Mouse (Mus musculus): ENCODE measurements around the gene Krt79.

Krt79 gene

GRCm38 (mm10) chr15:101952733-101953474, 12.8 kb upstream of the Krt79 start:
- H3K4me1 ChIP-seq (replicated peaks; ENCODE audit: low read depth, low read length), result no peaks in the 10 kb centered on the region
- no peak overlapping the region for H3K4me3 ChIP-seq (replicated peaks; ENCODE audit: low read length)
- H3K36me3 ChIP-seq (ENCODE audit: insufficient read depth, low read length), result no peaks in the 10 kb centered on the region
- peaks cover 23% of the 10 kb centered on the region for H3K27me3 ChIP-seq (ENCODE audit: insufficient read depth, low read length)
- H3K9me3 ChIP-seq (ENCODE audit: low read length), result no peaks in the 10 kb centered on the region
- TF ChIP-seq NANOG (IDR thresholded peaks at IDR 0.05; ENCODE audit: borderline replicate concordance, low read length), result no peak
- TF ChIP-seq CTCF (conservative IDR thresholded peaks at IDR 0.05; ENCODE audit: low read length), result no peak
- no peak for TF ChIP-seq POU5F1 (IDR thresholded peaks at IDR 0.05; ENCODE audit: borderline replicate concordance, low read length)

- no peak for TF ChIP-seq NANOG (IDR thresholded peaks at IDR 0.05; ENCODE audit: borderline replicate concordance, low read length)
- TF ChIP-seq CTCF (conservative IDR thresholded peaks at IDR 0.05; ENCODE audit: low read length), result no peak
- no peak for TF ChIP-seq POU5F1 (IDR thresholded peaks at IDR 0.05; ENCODE audit: borderline replicate concordance, low read length)
- Histone ChIP-seq H3K36me3 (ENCODE audit: insufficient read depth, low read length) (no peaks in the 10 kb centered on the region), H3K27me3 (ENCODE audit: insufficient read depth, low read length) (peaks cover 7% of the 10 kb centered on the region; the same call in 1 of the 2 replicates), H3K9me3 (ENCODE audit: low read length) (no peaks in the 10 kb centered on the region), H3K4me1 (replicated peaks; ENCODE audit: low read depth, low read length) (peaks cover 9% of the 10 kb centered on the region), H3K4me3 (replicated peaks; ENCODE audit: low read length) (no peak overlapping the region)
Measured at GRCm38 (mm10) chr15:101945430-101945829, 5.3 kb upstream of the Krt79 start.

- H3K36me3 ChIP-seq (ENCODE audit: insufficient read depth, low read length), result no peaks in the 10 kb centered on the region
- H3K27me3 ChIP-seq (ENCODE audit: insufficient read depth, low read length), result peaks cover 13% of the 10 kb centered on the region; the same call in 1 of the 2 replicates
- no peak overlapping the region for H3K4me3 ChIP-seq (replicated peaks; ENCODE audit: low read length)
- TF ChIP-seq POU5F1 (IDR thresholded peaks at IDR 0.05; ENCODE audit: borderline replicate concordance, low read length) (no peak), CTCF (conservative IDR thresholded peaks at IDR 0.05; ENCODE audit: low read length) (no peak), NANOG (IDR thresholded peaks at IDR 0.05; ENCODE audit: borderline replicate concordance, low read length) (no peak)
- no peaks in the 10 kb centered on the region for H3K9me3 ChIP-seq (ENCODE audit: low read length)
- H3K4me1 ChIP-seq (replicated peaks; ENCODE audit: low read depth, low read length), result peaks cover 18% of the 10 kb centered on the region
Measured at GRCm38 (mm10) chr15:101941948-101942347, 1.8 kb upstream of the Krt79 start.

- Histone ChIP-seq H3K36me3 (ENCODE audit: insufficient read depth, low read length) (no peaks in the 10 kb centered on the region), H3K27me3 (ENCODE audit: insufficient read depth, low read length) (peaks cover 17% of the 10 kb centered on the region), H3K9me3 (ENCODE audit: low read length) (no peaks in the 10 kb centered on the region), H3K4me1 (replicated peaks; ENCODE audit: low read depth, low read length) (peaks cover 18% of the 10 kb centered on the region), H3K4me3 (replicated peaks; ENCODE audit: low read length) (no peak overlapping the region)
- TF ChIP-seq POU5F1 (IDR thresholded peaks at IDR 0.05; ENCODE audit: borderline replicate concordance, low read length), result no peak
- TF ChIP-seq NANOG (IDR thresholded peaks at IDR 0.05; ENCODE audit: borderline replicate concordance, low read length), result no peak
- no peak for TF ChIP-seq CTCF (conservative IDR thresholded peaks at IDR 0.05; ENCODE audit: low read length)
Measured at GRCm38 (mm10) chr15:101938600-101939308, 1.4 kb downstream of the Krt79 start.

- Histone ChIP-seq H3K4me3 (replicated peaks; ENCODE audit: low read length) (no peak overlapping the region), H3K4me1 (replicated peaks; ENCODE audit: low read depth, low read length) (peaks cover 15% of the 10 kb centered on the region), H3K9me3 (ENCODE audit: low read length) (no peaks in the 10 kb centered on the region), H3K27me3 (ENCODE audit: insufficient read depth, low read length) (peaks cover 50% of the 10 kb centered on the region), H3K36me3 (ENCODE audit: insufficient read depth, low read length) (no peaks in the 10 kb centered on the region)
- TF ChIP-seq CTCF (conservative IDR thresholded peaks at IDR 0.05; ENCODE audit: low read length) (no peak), POU5F1 (IDR thresholded peaks at IDR 0.05; ENCODE audit: borderline replicate concordance, low read length) (no peak), NANOG (IDR thresholded peaks at IDR 0.05; ENCODE audit: borderline replicate concordance, low read length) (no peak)
Measured at GRCm38 (mm10) chr15:101933024-101933423, 7.1 kb downstream of the Krt79 start.

- Histone ChIP-seq H3K9me3 (ENCODE audit: low read length) (no peaks in the 10 kb centered on the region), H3K27me3 (ENCODE audit: insufficient read depth, low read length) (peaks cover 69% of the 10 kb centered on the region), H3K4me3 (replicated peaks; ENCODE audit: low read length) (peak overlapping the region; percentile 59), H3K36me3 (ENCODE audit: insufficient read depth, low read length) (no peaks in the 10 kb centered on the region), H3K4me1 (replicated peaks; ENCODE audit: low read depth, low read length) (peaks cover 17% of the 10 kb centered on the region)
- TF ChIP-seq NANOG (IDR thresholded peaks at IDR 0.05; ENCODE audit: borderline replicate concordance, low read length) (no peak), CTCF (conservative IDR thresholded peaks at IDR 0.05; ENCODE audit: low read length) (no peak), POU5F1 (IDR thresholded peaks at IDR 0.05; ENCODE audit: borderline replicate concordance, low read length) (no peak)
Measured at GRCm38 (mm10) chr15:101929666-101930065, 10.5 kb downstream of the Krt79 start.

- Histone ChIP-seq H3K27me3 (ENCODE audit: insufficient read depth, low read length) (peaks cover 75% of the 10 kb centered on the region), H3K4me1 (replicated peaks; ENCODE audit: low read depth, low read length) (peaks cover 23% of the 10 kb centered on the region), H3K9me3 (ENCODE audit: low read length) (no peaks in the 10 kb centered on the region), H3K4me3 (replicated peaks; ENCODE audit: low read length) (peak overlapping the region; percentile 59; the same call in 1 of the 2 replicates), H3K36me3 (ENCODE audit: insufficient read depth, low read length) (no peaks in the 10 kb centered on the region)
- TF ChIP-seq NANOG (IDR thresholded peaks at IDR 0.05; ENCODE audit: borderline replicate concordance, low read length) (no peak), POU5F1 (IDR thresholded peaks at IDR 0.05; ENCODE audit: borderline replicate concordance, low read length) (no peak), CTCF (conservative IDR thresholded peaks at IDR 0.05; ENCODE audit: low read length) (no peak)
Measured at GRCm38 (mm10) chr15:101929087-101929486, 11.0 kb downstream of the Krt79 start.

GRCm38 (mm10) chr15:101927340-101928080, 12.6 kb downstream of the Krt79 start:
- Histone ChIP-seq H3K27me3 (ENCODE audit: insufficient read depth, low read length) (peaks cover 82% of the 10 kb centered on the region), H3K4me1 (replicated peaks; ENCODE audit: low read depth, low read length) (peaks cover 26% of the 10 kb centered on the region), H3K36me3 (ENCODE audit: insufficient read depth, low read length) (no peaks in the 10 kb centered on the region), H3K4me3 (replicated peaks; ENCODE audit: low read length) (no peak overlapping the region), H3K9me3 (ENCODE audit: low read length) (no peaks in the 10 kb centered on the region)
- no peak for TF ChIP-seq POU5F1 (IDR thresholded peaks at IDR 0.05; ENCODE audit: borderline replicate concordance, low read length)
- TF ChIP-seq CTCF (conservative IDR thresholded peaks at IDR 0.05; ENCODE audit: low read length), result no peak
- no peak for TF ChIP-seq NANOG (IDR thresholded peaks at IDR 0.05; ENCODE audit: borderline replicate concordance, low read length)
